Mouse (Mus musculus) embryonic fibroblast, embryonic 13.5 days (primary cell): ENCODE measurements at regions not wholly inside any gene's neighbourhood (a gene's known extent, or its start where the extent isn't known, plus 50 kb on each side); places are given as distances from the start of the nearest gene placed in this dataset.

Experiments used
- H3K27ac ChIP-seq: 2 replicates; pipeline ENCODE4 v1.5.1; 2012; ENCODE audit warnings: low read length, control low read depth, inconsistent platforms; ENCODE audit not compliant: insufficient read depth
- H3K4me1 ChIP-seq: 2 replicates; pipeline ENCODE4 v1.6.1; 2011; ENCODE audit warnings: low read length; ENCODE audit not compliant: control insufficient read depth, insufficient read depth
- H3K4me3 ChIP-seq: 2 replicates; pipeline ENCODE4 v1.5.1; 2011; ENCODE audit warnings: mild to moderate bottlenecking, control low read depth, low read length; ENCODE audit not compliant: insufficient read depth
- CTCF ChIP-seq: IDR thresholded peaks from 2 replicates; pipeline ENCODE4 v1.5.1; 2011; ENCODE audit warnings: mild to moderate bottlenecking, control low read depth, low read length, moderate library complexity, borderline replicate concordance; ENCODE audit not compliant: insufficient read depth
- POLR2A ChIP-seq: IDR thresholded peaks from 2 replicates; pipeline ENCODE4 v1.6.1; 2011; ENCODE audit warnings: low read depth, mild to moderate bottlenecking, control low read depth, low read length, moderate library complexity

GRCm38 (mm10) chr4:28298911-28299353, 514.0 kb upstream of the Epha7 start:
- no peaks in the 10 kb centered on the region for H3K4me1 ChIP-seq
- TF ChIP-seq POLR2A (no peak), CTCF (no peak)
- H3K4me3 ChIP-seq, result no peak overlapping the region
- no peak overlapping the region for H3K27ac ChIP-seq

- Histone ChIP-seq H3K27ac (no peak overlapping the region), H3K4me3 (no peak overlapping the region), H3K4me1 (no peaks in the 10 kb centered on the region)
- TF ChIP-seq CTCF (no peak), POLR2A (no peak)
Observed at GRCm38 (mm10) chr4:28300018-28300440, 512.9 kb upstream of the Epha7 start.

DNA sequence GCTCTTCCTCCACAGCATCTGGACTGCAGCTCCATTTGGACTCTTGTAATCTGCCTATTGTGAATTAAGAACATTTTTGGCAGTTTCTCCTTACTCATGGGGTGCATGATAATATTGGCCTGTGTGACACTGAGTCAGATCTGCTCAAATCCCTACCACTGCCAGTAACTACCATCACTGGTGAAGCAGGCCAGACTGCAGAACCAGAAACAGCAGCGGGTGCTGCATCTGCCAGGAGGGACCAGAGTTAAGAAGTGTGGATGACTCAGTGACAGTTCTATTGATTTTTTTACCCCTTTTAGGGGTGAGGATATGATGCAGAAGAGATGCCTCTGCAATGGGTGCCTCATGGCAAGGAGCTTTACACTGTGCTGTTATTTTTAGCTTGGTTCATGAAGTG, 511.2 kb upstream of the Epha7 start:
- TF ChIP-seq CTCF, result no peak
- no peak for TF ChIP-seq POLR2A
- Histone ChIP-seq H3K4me1 (no peaks in the 10 kb centered on the region), H3K27ac (no peak overlapping the region), H3K4me3 (no peak overlapping the region)

- TF ChIP-seq CTCF, result no peak
- TF ChIP-seq POLR2A, result no peak
- Histone ChIP-seq H3K27ac (no peak overlapping the region), H3K4me3 (no peak overlapping the region), H3K4me1 (no peaks in the 10 kb centered on the region)
Observed at GRCm38 (mm10) chr4:28331036-28331435, 481.9 kb upstream of the Epha7 start.

DNA sequence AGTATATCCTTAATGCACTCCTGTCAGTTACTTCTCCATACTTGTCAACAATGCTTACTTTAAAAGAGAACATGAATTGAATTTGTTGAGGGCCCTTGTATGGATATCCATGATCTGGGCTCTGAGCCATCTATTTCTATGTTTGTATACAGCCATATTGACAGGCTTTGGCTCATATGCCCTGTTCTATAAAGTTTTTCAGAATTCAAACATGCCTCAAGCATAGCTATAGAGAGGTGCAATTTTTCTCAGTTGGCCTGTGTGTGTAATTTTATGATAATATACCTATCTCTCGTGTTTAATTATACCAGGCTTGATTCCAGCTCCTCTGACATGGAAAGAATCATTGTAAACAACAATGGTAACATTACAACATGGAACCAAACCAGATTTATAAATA, 448.4 kb upstream of the Epha7 start:
- no peak for TF ChIP-seq POLR2A
- TF ChIP-seq CTCF, result no peak
- no peak overlapping the region for H3K27ac ChIP-seq
- no peak overlapping the region for H3K4me3 ChIP-seq
- no peaks in the 10 kb centered on the region for H3K4me1 ChIP-seq

DNA sequence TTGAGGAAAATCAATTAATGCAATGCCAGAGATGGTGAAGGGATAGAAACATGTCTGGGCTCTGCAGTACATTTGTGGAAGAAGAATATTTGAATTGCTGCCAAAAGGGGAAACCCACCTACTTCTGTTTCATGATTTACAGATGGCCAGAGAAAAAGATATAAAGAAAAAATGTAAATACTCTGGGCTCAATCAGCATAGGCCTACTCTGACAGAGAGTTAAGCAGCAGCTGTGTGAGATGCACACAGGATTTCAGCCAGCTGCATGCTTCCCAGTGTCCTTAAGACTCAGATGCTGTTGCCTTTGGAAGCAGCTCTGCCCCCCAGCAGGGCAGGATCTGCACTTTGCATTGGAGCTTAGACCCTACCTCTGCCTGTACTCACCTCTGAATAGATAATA, 435.8 kb upstream of the Epha7 start:
- TF ChIP-seq CTCF, result no peak
- TF ChIP-seq POLR2A, result no peak
- no peaks in the 10 kb centered on the region for H3K4me1 ChIP-seq
- H3K27ac ChIP-seq, result no peak overlapping the region
- no peak overlapping the region for H3K4me3 ChIP-seq

- H3K4me1 ChIP-seq, result no peaks in the 10 kb centered on the region
- no peak overlapping the region for H3K27ac ChIP-seq
- no peak for TF ChIP-seq POLR2A
- TF ChIP-seq CTCF, result no peak
- no peak overlapping the region for H3K4me3 ChIP-seq
Observed at GRCm38 (mm10) chr4:28378661-28379060, 434.3 kb upstream of the Epha7 start.

DNA sequence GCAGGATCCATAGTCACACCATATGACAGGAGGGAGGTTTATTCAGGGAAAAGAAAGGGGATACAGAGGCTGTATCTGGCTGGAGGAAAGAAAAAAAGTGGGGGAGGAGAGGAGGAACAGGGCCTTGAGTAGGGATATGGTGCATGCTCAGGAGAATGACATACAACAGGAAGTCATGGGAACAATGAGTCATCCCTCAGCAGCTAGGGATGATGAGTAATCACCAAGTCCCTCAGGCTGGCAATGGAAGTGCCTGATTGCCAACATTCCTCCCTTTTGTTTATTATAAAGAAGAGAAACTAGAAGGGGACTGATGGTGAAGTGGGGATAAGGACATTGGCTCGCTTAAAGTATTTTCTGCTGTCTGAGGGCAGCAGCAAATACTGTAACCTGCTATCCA, 388.6 kb upstream of the Epha7 start:
- TF ChIP-seq CTCF, result no peak
- no peak for TF ChIP-seq POLR2A
- Histone ChIP-seq H3K4me1 (peaks cover 3% of the 10 kb centered on the region; the same call in 1 of the 2 replicates), H3K4me3 (no peak overlapping the region), H3K27ac (peak overlapping the region; percentile 70; the same call in 1 of the 2 replicates)

DNA sequence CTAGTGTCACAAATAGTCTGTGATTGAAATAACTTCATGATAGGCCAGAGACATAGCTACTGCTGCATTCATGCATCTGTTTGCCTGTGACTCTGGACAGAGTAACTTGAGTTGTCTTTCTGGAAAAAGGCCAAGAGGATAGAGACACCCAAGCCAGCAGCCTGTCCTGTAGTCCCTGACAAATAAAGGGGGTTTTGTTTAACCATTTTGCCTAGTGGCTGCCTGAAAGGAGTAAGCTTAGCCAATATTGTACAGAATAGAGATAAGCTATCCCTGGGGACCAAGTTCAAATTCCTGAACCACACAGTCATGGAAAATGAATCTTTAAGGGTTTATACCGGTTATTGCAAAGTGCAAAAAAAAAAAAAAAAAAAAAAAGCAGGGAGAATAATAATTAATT, 372.8 kb upstream of the Epha7 start:
- H3K4me3 ChIP-seq, result no peak overlapping the region
- H3K27ac ChIP-seq, result no peak overlapping the region
- H3K4me1 ChIP-seq, result no peaks in the 10 kb centered on the region
- TF ChIP-seq POLR2A (no peak), CTCF (no peak)

DNA sequence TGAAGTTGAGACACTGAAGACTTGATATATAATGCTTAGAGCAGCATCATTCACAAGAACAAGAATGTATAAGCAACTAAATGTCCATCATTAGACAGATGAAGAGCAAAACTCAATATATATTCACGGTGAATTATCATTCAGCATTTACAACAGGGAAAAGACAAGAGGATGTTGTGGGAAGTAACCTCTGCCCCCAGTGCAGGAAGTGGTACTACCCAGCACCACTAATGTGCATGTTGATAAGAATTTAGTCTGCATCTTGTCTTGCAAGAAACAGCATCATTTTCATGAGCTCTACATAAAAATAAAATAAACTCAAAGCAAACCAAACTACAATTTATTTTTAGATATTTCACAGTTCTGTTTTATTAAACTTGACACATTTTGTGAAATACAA, 359.8 kb upstream of the Epha7 start:
- Histone ChIP-seq H3K27ac (no peak overlapping the region), H3K4me3 (no peak overlapping the region), H3K4me1 (no peaks in the 10 kb centered on the region)
- TF ChIP-seq POLR2A (no peak), CTCF (no peak)

DNA sequence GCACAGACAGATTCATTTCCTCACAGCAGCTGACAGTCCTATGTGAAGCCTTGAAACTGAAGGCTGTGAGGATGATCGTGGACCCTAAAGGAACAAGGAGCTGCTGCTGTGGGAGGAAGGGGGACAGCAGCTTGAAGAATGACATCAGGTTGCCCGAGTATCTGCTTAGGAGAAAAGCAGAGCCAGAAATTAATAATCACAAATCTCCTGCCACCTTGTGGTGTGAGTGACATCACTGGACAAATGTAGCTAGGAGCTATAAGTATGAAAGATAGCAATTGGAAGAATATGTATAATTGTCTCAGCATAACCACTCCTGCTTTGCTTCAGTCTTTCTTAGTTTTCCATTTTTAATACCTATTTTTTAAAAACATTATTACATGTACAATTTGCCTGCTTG, 356.6 kb upstream of the Epha7 start:
- H3K4me1 ChIP-seq, result no peaks in the 10 kb centered on the region
- no peak overlapping the region for H3K27ac ChIP-seq
- H3K4me3 ChIP-seq, result no peak overlapping the region
- TF ChIP-seq POLR2A, result no peak
- TF ChIP-seq CTCF, result no peak
